Mouse (Mus musculus): ENCODE data around the gene Cyp2c70. TPM values are rescaled to one million over a fixed set of nuclear protein-coding genes. Genes with fewer than 3 reads are reported as not detected.
A peak's percentile ranks its signal among the peaks of the same experiment; 100 is the strongest.

Cyp2c70 gene
- not detected in 2 replicates for total RNA-seq (2012; rRNA removed)

DNA sequence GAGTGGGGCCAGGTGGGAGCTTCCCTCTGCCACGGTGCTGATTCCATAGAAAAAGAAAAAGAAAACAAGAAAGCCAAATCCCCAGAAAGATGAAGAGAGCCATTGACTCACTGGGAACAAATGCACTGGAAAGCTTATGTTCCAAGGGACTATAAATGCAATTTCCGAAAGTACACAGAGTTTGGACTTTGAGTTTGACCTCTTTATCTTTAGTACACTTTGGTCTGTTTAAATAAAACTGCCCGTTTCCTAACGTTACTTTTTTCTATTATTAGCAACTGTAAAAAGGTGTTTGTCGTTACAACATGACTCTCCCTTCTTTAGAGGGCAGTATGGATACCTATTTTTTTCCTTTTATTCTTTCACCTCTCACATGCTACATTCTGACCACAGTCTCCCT lies at the start of gene Cyp2c70:
Gene Cyp2c70, minus strand, starts transcription at position 174 of the 400 bp plus-strand sequence.
- Histone ChIP-seq H3K36me3 (ENCODE audit: control insufficient read depth, insufficient read depth, low read length, poor library complexity, severe bottlenecking) (no peaks in the 10 kb centered on the region), H3K4me1 (ENCODE audit: control insufficient read depth in 2 of 2, insufficient read depth in 2 of 2, low read length in 2 of 2, poor library complexity in 1 of 2) (no peaks in the 10 kb centered on the region), H3K9me3 (ENCODE audit: control insufficient read depth, insufficient read depth, low read depth, low read length) (no peaks in the 10 kb centered on the region), H3K4me3 (ENCODE audit: insufficient read depth in 1 of 2, low read depth in 1 of 2, low read length in 2 of 2, poor library complexity in 1 of 2, severe bottlenecking in 1 of 2) (no peak within 1 kb of the TSS), H3K9ac (ENCODE audit: insufficient read depth, low read depth, low read length, poor library complexity, severe bottlenecking) (no peak within 1 kb of the TSS), H3K27ac (ENCODE audit: insufficient read depth, low read depth, low read length, poor library complexity, severe bottlenecking) (no peak within 1 kb of the TSS)
- TF ChIP-seq ZC3H11A (IDR thresholded peaks at IDR 0.05; ENCODE audit: borderline replicate concordance, low read depth, low read length) (no peak), MAFK (IDR thresholded peaks at IDR 0.05; ENCODE audit: insufficient read depth, low read depth, low read length) (no peak), CHD2 (IDR thresholded peaks at IDR 0.05; ENCODE audit: low read depth, low read length) (no peak), ZNF384 (IDR thresholded peaks at IDR 0.05; ENCODE audit: low read depth, low read length) (no peak), HCFC1 (IDR thresholded peaks at IDR 0.05; ENCODE audit: borderline replicate concordance, insufficient read depth, low read length) (no peak)
- no peak for DNase-seq (ENCODE audit: low read depth, low spot score)
- in situ Hi-C loops (cut with MboI; ENCODE audit: low sequenced_read_pairs in 2 of 2, unreplicated experiment in 2 of 2): no loop called here

DNA sequence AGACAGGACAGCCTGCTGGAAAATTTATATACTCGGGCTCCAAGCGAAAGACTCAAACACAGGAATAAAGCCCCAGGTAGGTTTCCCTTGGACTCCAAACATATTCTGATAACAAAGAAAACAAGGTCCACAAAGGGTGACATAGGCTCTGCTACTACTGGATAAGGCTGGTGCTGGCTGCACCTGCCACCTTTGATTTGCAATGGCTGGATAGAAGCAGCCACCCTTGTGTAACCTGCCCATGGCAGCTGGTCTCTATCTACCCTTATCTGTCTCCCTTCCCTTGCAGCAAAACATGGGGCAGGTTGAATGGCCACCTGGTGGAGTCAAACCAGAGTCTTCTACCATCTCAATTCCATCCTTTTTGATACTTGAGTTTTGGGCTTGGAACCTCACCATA lies 45.4 kb upstream of the Cyp2c70 start:
- TF ChIP-seq HCFC1 (IDR thresholded peaks at IDR 0.05; ENCODE audit: borderline replicate concordance, insufficient read depth, low read length): no peak
- no peak for TF ChIP-seq MAFK (IDR thresholded peaks at IDR 0.05; ENCODE audit: insufficient read depth, low read depth, low read length)
- TF ChIP-seq CHD2 (IDR thresholded peaks at IDR 0.05; ENCODE audit: low read depth, low read length): no peak
- no peak for TF ChIP-seq ZC3H11A (IDR thresholded peaks at IDR 0.05; ENCODE audit: borderline replicate concordance, low read depth, low read length)
- no peak for TF ChIP-seq ZNF384 (IDR thresholded peaks at IDR 0.05; ENCODE audit: low read depth, low read length)
- in situ Hi-C loops (cut with MboI; ENCODE audit: low sequenced_read_pairs in 2 of 2, unreplicated experiment in 2 of 2): loop anchor here in 1 of 2 experiments (25.0 kb wide), 1 partner anchor 1245 kb away; no protein-coding TSS in a partner anchor
- no peaks in the 10 kb centered on the region for H3K9me3 ChIP-seq (ENCODE audit: control insufficient read depth, insufficient read depth, low read depth, low read length)

DNA sequence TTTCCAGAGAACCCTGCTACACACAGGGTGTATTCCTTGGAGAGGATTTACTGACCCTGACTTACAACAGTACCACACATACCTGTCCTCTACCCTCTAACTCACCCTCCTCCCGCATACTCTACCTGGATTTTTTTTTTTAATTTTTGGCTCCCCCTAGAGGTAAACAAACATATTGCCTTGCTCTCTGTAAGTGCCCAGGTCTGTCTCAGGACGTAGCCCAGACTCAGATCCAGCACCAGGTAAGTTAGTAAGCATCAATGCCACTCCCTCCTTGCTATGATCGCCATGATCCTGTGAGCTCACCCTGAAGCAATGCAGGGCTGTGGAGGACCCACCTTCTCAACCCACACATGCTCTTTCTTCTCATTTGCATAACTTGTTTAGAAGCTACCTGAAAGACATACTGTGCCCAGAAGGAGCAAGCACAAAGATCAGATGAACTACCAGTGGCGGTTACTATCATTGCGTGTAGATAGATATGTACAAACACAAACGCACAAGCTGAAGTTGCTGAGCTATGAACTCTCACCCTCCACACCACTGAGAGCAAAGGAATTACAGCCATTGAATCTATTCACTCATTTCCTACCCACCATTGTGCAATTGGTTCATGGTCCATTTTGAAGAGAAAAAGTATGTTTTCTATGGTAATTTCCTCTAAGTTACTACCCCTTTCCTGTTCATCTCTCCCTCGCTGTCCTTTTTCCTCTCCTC lies 44.9 kb upstream of the Cyp2c70 start:
- Histone ChIP-seq H3K9me3 (ENCODE audit: control insufficient read depth, insufficient read depth, low read depth, low read length) (no peaks in the 10 kb centered on the region), H3K4me3 (ENCODE audit: insufficient read depth in 1 of 2, low read depth in 1 of 2, low read length in 2 of 2, poor library complexity in 1 of 2, severe bottlenecking in 1 of 2) (no peak overlapping the region), H3K27ac (ENCODE audit: insufficient read depth, low read depth, low read length, poor library complexity, severe bottlenecking) (no peak overlapping the region), H3K4me1 (ENCODE audit: control insufficient read depth in 2 of 2, insufficient read depth in 2 of 2, low read length in 2 of 2, poor library complexity in 1 of 2) (peaks cover 3 to 8% of the 10 kb centered on the region in 2 experiments; a peak in 1 of 4 replicates), H3K9ac (ENCODE audit: insufficient read depth, low read depth, low read length, poor library complexity, severe bottlenecking) (no peak overlapping the region), H3K36me3 (ENCODE audit: control insufficient read depth, insufficient read depth, low read length, poor library complexity, severe bottlenecking) (peaks cover 12% of the 10 kb centered on the region; the same call in 1 of the 2 replicates)
- peak; percentile 45 for DNase-seq (ENCODE audit: low read depth, low spot score)
- in situ Hi-C loops (cut with MboI; ENCODE audit: low sequenced_read_pairs in 2 of 2, unreplicated experiment in 2 of 2): loop anchor here in 1 of 2 experiments (25.0 kb wide), 1 partner anchor 1245 kb away; no protein-coding TSS in a partner anchor
- no peak for TF ChIP-seq HCFC1 (IDR thresholded peaks at IDR 0.05; ENCODE audit: borderline replicate concordance, insufficient read depth, low read length)
- no peak for TF ChIP-seq MAFK (IDR thresholded peaks at IDR 0.05; ENCODE audit: insufficient read depth, low read depth, low read length)
- peak; percentile 86 for TF ChIP-seq ZNF384 (IDR thresholded peaks at IDR 0.05; ENCODE audit: low read depth, low read length)

More for the DNA sequence above, 45.4 kb upstream of the Cyp2c70 start:
- Histone ChIP-seq H3K4me1 (ENCODE audit: control insufficient read depth in 2 of 2, insufficient read depth in 2 of 2, low read length in 2 of 2, poor library complexity in 1 of 2) (peaks cover 3 to 8% of the 10 kb centered on the region in 2 experiments; a peak in 1 of 4 replicates), H3K27ac (ENCODE audit: insufficient read depth, low read depth, low read length, poor library complexity, severe bottlenecking) (no peak overlapping the region), H3K4me3 (ENCODE audit: insufficient read depth in 1 of 2, low read depth in 1 of 2, low read length in 2 of 2, poor library complexity in 1 of 2, severe bottlenecking in 1 of 2) (no peak overlapping the region), H3K36me3 (ENCODE audit: control insufficient read depth, insufficient read depth, low read length, poor library complexity, severe bottlenecking) (peaks cover 12% of the 10 kb centered on the region; the same call in 1 of the 2 replicates), H3K9ac (ENCODE audit: insufficient read depth, low read depth, low read length, poor library complexity, severe bottlenecking) (no peak overlapping the region)
- no peak for DNase-seq (ENCODE audit: low read depth, low spot score)

DNA sequence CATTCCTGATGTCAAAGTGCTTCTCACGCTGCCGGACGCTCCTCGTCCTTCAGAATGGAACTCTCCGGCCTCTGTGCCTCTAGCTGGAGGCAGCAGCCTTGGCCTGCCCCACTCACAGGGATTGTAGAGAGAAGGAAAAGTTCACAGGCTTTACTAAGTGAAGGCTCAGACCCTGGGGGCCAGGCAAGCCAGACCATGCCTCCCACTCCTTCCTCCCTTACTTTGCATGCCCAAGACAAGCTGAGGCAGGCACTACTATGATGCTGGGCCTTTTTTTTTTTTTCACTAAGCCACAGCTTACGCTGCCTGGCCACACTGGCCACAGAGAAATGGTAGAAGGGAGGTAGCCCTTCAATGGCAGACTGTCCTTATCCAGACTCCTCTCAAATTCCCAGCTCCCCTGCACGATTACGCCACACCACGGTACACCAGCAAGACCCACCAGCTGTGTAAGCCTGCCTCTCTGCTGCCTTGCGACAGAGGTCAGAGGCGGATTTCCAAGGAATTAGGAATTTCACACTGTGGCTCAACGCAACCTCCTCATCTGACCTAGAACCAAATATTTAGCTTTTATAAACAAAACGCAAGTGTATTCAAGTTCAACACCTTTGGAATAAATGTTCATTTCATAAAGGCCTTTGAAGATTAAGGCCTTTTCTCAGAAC lies 44.1 kb upstream of the Cyp2c70 start:
- peaks cover 3 to 8% of the 10 kb centered on the region in 2 experiments; a peak in 1 of 4 replicates for H3K4me1 ChIP-seq (ENCODE audit: control insufficient read depth in 2 of 2, insufficient read depth in 2 of 2, low read length in 2 of 2, poor library complexity in 1 of 2)
- DNase-seq (ENCODE audit: low read depth, low spot score): no peak
- 0 out of 2 replicates have a peak overlapping the region, but pooled peaks have one; percentile 11 for H3K9ac ChIP-seq (ENCODE audit: insufficient read depth, low read depth, low read length, poor library complexity, severe bottlenecking)
- H3K9me3 ChIP-seq (ENCODE audit: control insufficient read depth, insufficient read depth, low read depth, low read length): no peaks in the 10 kb centered on the region
- H3K4me3 ChIP-seq (ENCODE audit: insufficient read depth in 1 of 2, low read depth in 1 of 2, low read length in 2 of 2, poor library complexity in 1 of 2, severe bottlenecking in 1 of 2): no peak overlapping the region
- TF ChIP-seq ZNF384 (IDR thresholded peaks at IDR 0.05; ENCODE audit: low read depth, low read length): no peak
- no peak for TF ChIP-seq HCFC1 (IDR thresholded peaks at IDR 0.05; ENCODE audit: borderline replicate concordance, insufficient read depth, low read length)
- TF ChIP-seq CHD2 (IDR thresholded peaks at IDR 0.05; ENCODE audit: low read depth, low read length): no peak
- no peak for TF ChIP-seq ZC3H11A (IDR thresholded peaks at IDR 0.05; ENCODE audit: borderline replicate concordance, low read depth, low read length)
- TF ChIP-seq MAFK (IDR thresholded peaks at IDR 0.05; ENCODE audit: insufficient read depth, low read depth, low read length): no peak
- in situ Hi-C loops (cut with MboI; ENCODE audit: low sequenced_read_pairs in 2 of 2, unreplicated experiment in 2 of 2): loop anchor here in 1 of 2 experiments (25.0 kb wide), 1 partner anchor 1244 kb away; no protein-coding TSS in a partner anchor
- H3K27ac ChIP-seq (ENCODE audit: insufficient read depth, low read depth, low read length, poor library complexity, severe bottlenecking): peak overlapping the region; percentile 49; the same call in 1 of the 2 replicates
- peaks cover 12% of the 10 kb centered on the region; the same call in 1 of the 2 replicates for H3K36me3 ChIP-seq (ENCODE audit: control insufficient read depth, insufficient read depth, low read length, poor library complexity, severe bottlenecking)

All from ES-E14 (cell line).